Mouse (Mus musculus) forebrain, embryonic 14.5 days (tissue): Measurements from ENCODE around the gene Mymx. TPM values are rescaled to one million over a fixed set of nuclear protein-coding genes. Genes with fewer than 3 reads are reported as not detected.
A peak's percentile ranks its signal among the peaks of the same experiment; 100 is the strongest.

Experiments
- ATAC-seq: fragments of 200-750 bp; cut with Nextera tagmentation; 2 replicates; pipeline ENCODE4 v1.8.0; 2017; ENCODE audit warnings: mild to moderate bottlenecking, moderate library complexity
- DNase-seq: peaks from one replicate; pipeline ENCODE4 v3.0.0-alpha.2; 2015; ENCODE audit warnings: low spot score
- H3K27ac ChIP-seq: fragments of 300-500 bp; sonication (generic); 2 replicates; pipeline ENCODE4 v1.5.1; 2014; ENCODE audit warnings: low read depth, mild to moderate bottlenecking, control low read depth, low read length, moderate library complexity
- H3K27me3 ChIP-seq: fragments of 300-500 bp; sonication (generic); replicated peaks from 2 replicates; pipeline ENCODE4 v1.6.1; 2014; ENCODE audit warnings: low read length, control low read depth, mixed read lengths; ENCODE audit not compliant: control insufficient read depth, insufficient read depth
- H3K36me3 ChIP-seq: fragments of 300-500 bp; sonication (generic); 2 replicates; pipeline ENCODE4 v1.6.1; 2014; ENCODE audit warnings: low read length, control low read depth; ENCODE audit not compliant: control insufficient read depth, insufficient read depth
- H3K4me1 ChIP-seq: fragments of 300-500 bp; sonication (generic); 2 replicates; pipeline ENCODE4 v1.6.1; 2014; ENCODE audit warnings: antibody characterized with exemption, low read length, control low read depth; ENCODE audit not compliant: control insufficient read depth, insufficient read depth
- H3K4me2 ChIP-seq: fragments of 300-500 bp; sonication (generic); 2 replicates; pipeline ENCODE4 v1.6.1; 2014; ENCODE audit warnings: mild to moderate bottlenecking, control low read depth, low read length
- H3K4me3 ChIP-seq: fragments of 300-500 bp; sonication (generic); 2 replicates; pipeline ENCODE4 v1.5.1; 2014; ENCODE audit warnings: low read depth, low read length, control low read depth
- H3K9ac ChIP-seq: fragments of 300-500 bp; sonication (generic); 2 replicates; pipeline ENCODE4 v1.6.1; 2014; ENCODE audit warnings: mild to moderate bottlenecking, low read length, control low read depth, moderate library complexity
- H3K9me3 ChIP-seq: fragments of 300-500 bp; sonication (generic); replicated peaks from 2 replicates; pipeline ENCODE4 v1.6.1; 2016; ENCODE audit warnings: low read length, control low read depth, mixed read lengths; ENCODE audit not compliant: control insufficient read depth
- WGBS: fragments of 180-500 bp; shearing (Covaris S2); extraction: QIAGEN DNeasy Blood & Tissue Kit; methylation state at CpG from one replicate; pipeline ENCODE4 v1.1.7; 2014; 5-methylcytosine and 5-hydroxymethylcytosine counted together
- polyA plus RNA-seq: library from polyadenylated mRNA; unstranded; fragments of >200 nt; fragmentation: Nextera tagmentation; extraction: Ambion mirVana; gene quantifications from 2 replicates; pipeline ENCODE4 v1.2.1, GENCODE M21; 2014

Mymx gene
- polyA plus RNA-seq, 1 experiment from 2014 or later: not detected

GRCm38 (mm10) chr17:45589844-45590243 lies 12.1 kb downstream of the Mymx start:
- 93% methylated on average over 8 of the region's 8 CpGs for WGBS
- H3K4me3 ChIP-seq: no peak overlapping the region
- H3K27ac ChIP-seq: no peak overlapping the region
- H3K4me1 ChIP-seq: peaks cover 8% of the 10 kb centered on the region; the same call in 1 of the 2 replicates
- peaks cover 4% of the 10 kb centered on the region; the same call in 1 of the 2 replicates for H3K27me3 ChIP-seq
- no peaks in the 10 kb centered on the region for H3K36me3 ChIP-seq
- H3K4me2 ChIP-seq: no peak overlapping the region
- no peak overlapping the region for H3K9ac ChIP-seq
- DNase-seq (no peak), ATAC-seq (no peak)
- H3K9me3 ChIP-seq: no peaks in the 10 kb centered on the region

GRCm38 (mm10) chr17:45589236-45589635 lies 12.7 kb downstream of the Mymx start:
- Histone ChIP-seq H3K27me3 (no peaks in the 10 kb centered on the region), H3K9me3 (no peaks in the 10 kb centered on the region), H3K4me3 (no peak overlapping the region), H3K4me1 (peaks cover 6% of the 10 kb centered on the region; the same call in 1 of the 2 replicates), H3K36me3 (no peaks in the 10 kb centered on the region), H3K27ac (no peak overlapping the region), H3K4me2 (no peak overlapping the region), H3K9ac (no peak overlapping the region; the same call in 1 of the 2 replicates)
- WGBS: 96% methylated on average over 7 of the region's 7 CpGs
- DNase-seq (no peak), ATAC-seq (no peak)

- ATAC-seq (no peak), DNase-seq (no peak)
- no peaks in the 10 kb centered on the region for H3K9me3 ChIP-seq
- no peak overlapping the region for H3K4me3 ChIP-seq
- H3K27ac ChIP-seq: no peak overlapping the region
- WGBS: 95% methylated on average over 7 of the region's 7 CpGs
- H3K27me3 ChIP-seq: no peaks in the 10 kb centered on the region
- peaks cover 5% of the 10 kb centered on the region; the same call in 1 of the 2 replicates for H3K4me1 ChIP-seq
- H3K9ac ChIP-seq: no peak overlapping the region
- H3K36me3 ChIP-seq: no peaks in the 10 kb centered on the region
- no peak overlapping the region for H3K4me2 ChIP-seq
These were observed 13.5 kb downstream of the Mymx start for GRCm38 (mm10) chr17:45588370-45588769.

DNA sequence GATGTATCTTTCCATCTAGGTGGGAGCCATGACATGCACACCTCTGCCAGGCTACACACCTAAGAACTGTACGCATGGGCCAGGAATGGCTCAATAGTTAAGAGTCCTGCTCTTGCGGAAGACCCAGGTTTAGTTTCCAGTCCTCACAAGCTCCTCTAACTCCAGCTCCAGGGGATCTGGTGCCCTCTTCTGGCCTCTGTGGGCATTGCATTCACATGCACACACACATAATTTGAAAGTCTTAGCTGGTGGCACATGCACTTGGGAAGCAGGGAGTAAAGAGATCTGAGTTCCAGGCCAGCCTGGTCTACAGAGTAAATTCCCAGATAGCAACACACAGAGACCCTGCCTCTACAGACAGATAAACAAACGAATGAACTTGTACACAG lies 15.5 kb downstream of the Mymx start:
- ATAC-seq (no peak), DNase-seq (no peak)
- Histone ChIP-seq H3K9me3 (no peaks in the 10 kb centered on the region), H3K27me3 (no peaks in the 10 kb centered on the region), H3K4me2 (no peak overlapping the region), H3K4me3 (no peak overlapping the region), H3K4me1 (0 out of 2 replicates have a peak, but pooled peaks cover 5% of the 10 kb centered on the region), H3K36me3 (no peaks in the 10 kb centered on the region), H3K27ac (no peak overlapping the region), H3K9ac (no peak overlapping the region)
- WGBS: 97% methylated on average over 3 of the region's 3 CpGs

GRCm38 (mm10) chr17:45585725-45586448 lies 16.0 kb downstream of the Mymx start:
- 61% methylated on average over 23 of the region's 23 CpGs for WGBS
- Histone ChIP-seq H3K36me3 (no peaks in the 10 kb centered on the region), H3K9ac (no peak overlapping the region), H3K4me3 (no peak overlapping the region), H3K9me3 (no peaks in the 10 kb centered on the region), H3K27me3 (no peaks in the 10 kb centered on the region), H3K27ac (no peak overlapping the region), H3K4me2 (no peak overlapping the region), H3K4me1 (peaks cover 5% of the 10 kb centered on the region; the same call in 1 of the 2 replicates)
- no peak for ATAC-seq
- no peak for DNase-seq

- DNase-seq: peak; percentile 73
- H3K27ac ChIP-seq: peak overlapping the region; percentile 72
- no peak overlapping the region for H3K4me3 ChIP-seq
- peaks cover 5% of the 10 kb centered on the region; the same call in 1 of the 2 replicates for H3K4me1 ChIP-seq
- ATAC-seq: peak; percentile 68
- H3K4me2 ChIP-seq: no peak overlapping the region
- no peaks in the 10 kb centered on the region for H3K9me3 ChIP-seq
- H3K27me3 ChIP-seq: no peaks in the 10 kb centered on the region
- no peak overlapping the region for H3K9ac ChIP-seq
- no peaks in the 10 kb centered on the region for H3K36me3 ChIP-seq
- 30% methylated on average over 14 of the region's 14 CpGs for WGBS
These were observed 16.8 kb downstream of the Mymx start for GRCm38 (mm10) chr17:45584939-45585678.

- no peaks in the 10 kb centered on the region for H3K36me3 ChIP-seq
- peaks cover 5% of the 10 kb centered on the region; the same call in 1 of the 2 replicates for H3K4me1 ChIP-seq
- no peak overlapping the region for H3K4me2 ChIP-seq
- ATAC-seq (peak; percentile 44), DNase-seq (peak; percentile 61)
- H3K27ac ChIP-seq: peak overlapping the region; percentile 72
- WGBS: 34% methylated on average over 12 of the region's 12 CpGs
- peak overlapping the region; percentile 36 for H3K9ac ChIP-seq
- no peaks in the 10 kb centered on the region for H3K27me3 ChIP-seq
- H3K9me3 ChIP-seq: no peaks in the 10 kb centered on the region
- no peak overlapping the region for H3K4me3 ChIP-seq
These were observed 17.6 kb downstream of the Mymx start for GRCm38 (mm10) chr17:45584096-45584896.

- no peaks in the 10 kb centered on the region for H3K27me3 ChIP-seq
- H3K9ac ChIP-seq: no peak overlapping the region
- H3K4me2 ChIP-seq: no peak overlapping the region
- no peak overlapping the region for H3K27ac ChIP-seq
- H3K36me3 ChIP-seq: no peaks in the 10 kb centered on the region
- ATAC-seq (no peak), DNase-seq (no peak)
- peaks cover 5% of the 10 kb centered on the region; the same call in 1 of the 2 replicates for H3K4me1 ChIP-seq
- H3K4me3 ChIP-seq: no peak overlapping the region
- 67% methylated on average over 6 of the region's 6 CpGs for WGBS
- H3K9me3 ChIP-seq: no peaks in the 10 kb centered on the region
These were observed 19.1 kb downstream of the Mymx start for GRCm38 (mm10) chr17:45582715-45583355.
